Mouse (Mus musculus): ENCODE measurements at regions not wholly inside any gene's neighbourhood (a gene's known extent, or its start where the extent isn't known, plus 50 kb on each side); places are given as distances from the start of the nearest gene placed in this dataset.

DNA sequence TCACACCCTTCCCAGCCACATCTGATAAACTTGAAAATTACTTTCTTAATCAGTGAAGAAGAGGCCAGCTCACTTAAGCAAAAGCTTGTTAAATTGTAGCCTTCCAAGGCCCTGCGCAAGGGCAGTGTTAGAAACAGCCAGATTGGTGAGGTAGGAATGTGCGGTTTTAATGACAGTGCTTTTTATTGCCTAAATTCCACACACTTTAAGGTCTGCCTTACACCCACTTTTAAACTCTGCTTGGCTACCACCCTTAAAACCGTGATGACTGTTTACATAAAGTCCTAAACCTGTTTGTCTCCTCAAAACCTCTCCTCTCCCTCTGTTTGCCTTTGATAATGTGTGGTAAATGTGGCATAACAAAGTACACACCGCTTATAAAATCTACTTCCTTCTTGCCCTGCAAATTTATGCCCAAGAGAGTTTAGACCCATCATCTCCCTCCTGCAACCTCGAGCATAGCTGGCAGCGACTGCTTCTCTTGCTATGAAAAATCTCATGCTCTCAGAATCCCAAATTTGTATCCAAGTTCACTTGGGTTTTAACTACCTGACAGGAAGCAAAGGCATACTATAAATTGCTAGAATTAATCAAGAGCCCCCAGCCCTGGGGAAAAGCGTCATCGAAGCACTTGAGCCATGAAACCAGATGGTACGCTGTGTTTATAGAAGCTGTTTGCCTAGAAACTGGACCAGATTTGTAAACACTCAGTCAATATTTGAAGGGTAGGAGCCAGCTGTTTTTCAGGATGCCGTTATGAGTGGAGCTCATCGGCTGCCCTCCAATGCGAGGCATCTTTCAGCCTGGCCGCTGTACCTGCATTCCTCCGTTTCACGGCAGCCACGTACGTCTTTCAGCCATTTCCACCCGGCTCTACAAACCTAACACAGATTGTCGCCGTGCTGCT is 244.6 kb upstream of the Itga1 start:
- TF ChIP-seq CTCF (IDR thresholded peaks at IDR 0.05; ENCODE audit: borderline replicate concordance, extremely low read depth, insufficient read depth, insufficient read length) (no peak), POLR2A (IDR thresholded peaks at IDR 0.05; ENCODE audit: borderline replicate concordance, extremely low read depth, insufficient read depth, insufficient read length, poor library complexity, severe bottlenecking) (no peak)

Measured in brain, embryonic 14.5 days (tissue).